Mouse (Mus musculus): ENCODE measurements around the gene Nsd1. TPM values are rescaled to one million over a fixed set of nuclear protein-coding genes. Genes with fewer than 3 reads are reported as not detected.

Nsd1 gene
- polyA plus RNA-seq, 1 experiment from 2014 or later: 41.3 TPM

DNA sequence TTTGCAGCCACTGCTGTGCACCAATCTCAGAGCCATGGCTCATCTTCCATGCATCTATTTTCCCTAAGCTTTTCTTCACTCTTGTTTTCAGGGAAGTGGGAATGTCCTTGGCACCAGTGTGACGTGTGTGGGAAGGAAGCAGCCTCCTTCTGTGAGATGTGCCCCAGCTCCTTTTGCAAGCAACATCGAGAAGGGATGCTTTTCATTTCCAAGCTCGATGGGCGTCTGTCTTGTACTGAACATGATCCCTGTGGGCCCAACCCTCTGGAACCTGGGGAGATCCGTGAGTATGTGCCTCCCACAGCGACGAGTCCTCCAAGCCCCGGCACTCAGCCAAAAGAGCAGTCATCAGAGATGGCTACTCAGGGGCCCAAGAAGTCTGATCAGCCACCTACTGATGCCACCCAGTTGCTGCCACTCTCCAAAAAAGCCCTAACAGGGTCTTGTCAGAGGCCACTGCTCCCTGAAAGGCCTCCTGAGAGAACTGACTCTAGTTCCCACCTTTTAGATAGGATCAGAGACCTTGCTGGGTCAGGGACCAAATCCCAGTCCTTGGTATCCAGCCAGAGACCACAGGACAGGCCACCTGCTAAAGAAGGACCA lies 102.5 kb downstream of the Nsd1 start:
- Histone ChIP-seq H3K4me3 (ENCODE audit: low read depth, low read length) (no peak overlapping the region), H3K36me3 (ENCODE audit: control insufficient read depth, insufficient read depth, low read length) (peaks cover 50% of the 10 kb centered on the region), H3K9ac (ENCODE audit: low read depth, low read length) (no peak overlapping the region), H3K27ac (ENCODE audit: low read depth, low read length) (no peak overlapping the region), H3K27me3 (replicated peaks; ENCODE audit: control insufficient read depth, insufficient read depth, low read length) (no peaks in the 10 kb centered on the region), H3K4me2 (no peak overlapping the region), H3K9me3 (ENCODE audit: control insufficient read depth, low read length) (no peaks in the 10 kb centered on the region), H3K4me1 (replicated peaks; ENCODE audit: control insufficient read depth, insufficient read depth, low read length) (no peaks in the 10 kb centered on the region)
- 90% methylated on average over 8 of the region's 8 CpGs for WGBS
- ATAC-seq (replicated peaks; ENCODE audit: low FRiP score): no peak
- no peak for DNase-seq (ENCODE audit: low spot score)

DNA sequence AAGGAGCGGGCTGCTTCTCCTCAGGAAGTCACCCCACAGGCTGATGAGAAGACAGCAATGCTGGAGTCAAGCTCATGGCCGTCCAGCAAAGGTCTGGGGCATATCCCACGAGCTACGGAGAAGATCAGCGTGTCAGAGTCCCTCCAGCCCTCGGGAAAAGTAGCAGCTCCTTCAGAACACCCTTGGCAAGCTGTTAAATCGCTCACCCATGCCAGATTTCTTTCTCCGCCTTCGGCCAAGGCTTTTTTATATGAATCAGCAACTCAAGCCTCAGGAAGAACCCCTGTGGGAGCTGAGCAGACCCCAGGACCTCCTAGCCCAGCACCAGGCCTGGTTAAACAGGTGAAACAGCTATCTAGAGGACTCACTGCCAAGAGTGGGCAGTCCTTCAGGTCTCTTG lies 103.5 kb downstream of the Nsd1 start:
- WGBS: 91% methylated on average over 9 of the region's 9 CpGs
- no peak for DNase-seq (ENCODE audit: low spot score)
- H3K36me3 ChIP-seq (ENCODE audit: control insufficient read depth, insufficient read depth, low read length): peaks cover 45% of the 10 kb centered on the region
- no peaks in the 10 kb centered on the region for H3K27me3 ChIP-seq (replicated peaks; ENCODE audit: control insufficient read depth, insufficient read depth, low read length)
- no peak overlapping the region for H3K9ac ChIP-seq (ENCODE audit: low read depth, low read length)
- no peaks in the 10 kb centered on the region for H3K4me1 ChIP-seq (replicated peaks; ENCODE audit: control insufficient read depth, insufficient read depth, low read length)
- no peak overlapping the region for H3K27ac ChIP-seq (ENCODE audit: low read depth, low read length)
- H3K9me3 ChIP-seq (ENCODE audit: control insufficient read depth, low read length): no peaks in the 10 kb centered on the region
- no peak overlapping the region for H3K4me3 ChIP-seq (ENCODE audit: low read depth, low read length)
- H3K4me2 ChIP-seq: no peak overlapping the region
- ATAC-seq (replicated peaks; ENCODE audit: low FRiP score): no peak

DNA sequence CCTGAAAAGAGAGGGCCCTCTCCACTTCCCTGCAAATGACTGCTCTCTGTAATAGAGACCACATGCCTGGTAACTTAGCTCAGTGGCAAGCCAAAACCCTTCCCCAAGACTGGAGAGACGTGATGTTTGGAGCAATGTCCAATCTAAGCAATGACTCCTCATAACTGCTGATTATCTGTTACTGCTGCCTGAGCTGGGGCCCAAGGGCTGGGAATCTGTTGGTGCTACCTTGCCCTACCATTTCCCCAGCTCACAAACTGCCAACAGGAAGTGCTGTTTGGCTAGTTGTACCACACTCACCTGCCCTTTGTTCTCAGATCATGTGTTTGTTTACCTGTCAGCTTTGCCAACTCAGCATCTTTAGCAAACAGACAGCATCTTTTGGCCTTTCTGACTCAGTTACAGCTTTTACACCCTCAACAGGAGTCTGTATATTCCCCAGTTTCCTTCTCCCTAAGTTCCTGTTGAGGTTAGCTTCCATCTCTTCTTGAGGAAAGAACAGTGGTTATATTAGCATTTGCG lies 105.4 kb downstream of the Nsd1 start:
- no peak for DNase-seq (ENCODE audit: low spot score)

DNA sequence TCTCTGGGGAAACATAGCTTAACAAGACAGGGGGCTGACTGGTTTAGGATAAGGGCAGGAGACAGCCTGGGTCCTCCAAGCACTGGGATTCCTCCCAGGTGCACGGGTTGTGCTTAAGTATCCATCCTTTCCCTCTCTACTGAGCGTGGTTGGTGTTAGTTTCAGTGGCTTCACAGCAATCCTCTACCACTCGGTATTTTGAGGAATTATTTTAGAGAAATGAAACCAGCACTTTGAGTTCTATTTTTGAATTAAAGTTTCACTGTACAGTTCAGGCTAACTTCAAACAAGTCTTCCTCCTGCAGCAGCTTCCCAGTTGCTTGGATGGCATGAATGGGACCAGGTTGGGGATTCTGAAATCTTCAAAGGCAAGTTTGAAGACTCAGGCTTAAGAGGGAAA lies 108.8 kb downstream of the Nsd1 start:
- Histone ChIP-seq H3K27ac (ENCODE audit: low read depth, low read length) (no peak overlapping the region), H3K4me3 (ENCODE audit: low read depth, low read length) (no peak overlapping the region), H3K27me3 (replicated peaks; ENCODE audit: control insufficient read depth, insufficient read depth, low read length) (no peaks in the 10 kb centered on the region), H3K9ac (ENCODE audit: low read depth, low read length) (no peak overlapping the region), H3K9me3 (ENCODE audit: control insufficient read depth, low read length) (no peaks in the 10 kb centered on the region), H3K4me1 (replicated peaks; ENCODE audit: control insufficient read depth, insufficient read depth, low read length) (peaks cover 13% of the 10 kb centered on the region), H3K4me2 (no peak overlapping the region), H3K36me3 (ENCODE audit: control insufficient read depth, insufficient read depth, low read length) (peaks cover 25% of the 10 kb centered on the region)
- WGBS: 81% methylated on average over 3 of the region's 3 CpGs
- ATAC-seq (replicated peaks; ENCODE audit: low FRiP score) (no peak), DNase-seq (ENCODE audit: low spot score) (no peak)

More for the DNA sequence above, 105.4 kb downstream of the Nsd1 start:
- Histone ChIP-seq H3K27ac (ENCODE audit: low read depth, low read length) (no peak overlapping the region), H3K4me2 (no peak overlapping the region), H3K36me3 (ENCODE audit: control insufficient read depth, insufficient read depth, low read length) (peaks cover 45% of the 10 kb centered on the region), H3K27me3 (replicated peaks; ENCODE audit: control insufficient read depth, insufficient read depth, low read length) (no peaks in the 10 kb centered on the region), H3K9me3 (ENCODE audit: control insufficient read depth, low read length) (no peaks in the 10 kb centered on the region), H3K4me1 (replicated peaks; ENCODE audit: control insufficient read depth, insufficient read depth, low read length) (no peaks in the 10 kb centered on the region; the same call in 1 of the 2 replicates), H3K9ac (ENCODE audit: low read depth, low read length) (no peak overlapping the region), H3K4me3 (ENCODE audit: low read depth, low read length) (no peak overlapping the region)
- 74% methylated on average over 2 of the region's 2 CpGs for WGBS
- ATAC-seq (replicated peaks; ENCODE audit: low FRiP score): no peak

DNA sequence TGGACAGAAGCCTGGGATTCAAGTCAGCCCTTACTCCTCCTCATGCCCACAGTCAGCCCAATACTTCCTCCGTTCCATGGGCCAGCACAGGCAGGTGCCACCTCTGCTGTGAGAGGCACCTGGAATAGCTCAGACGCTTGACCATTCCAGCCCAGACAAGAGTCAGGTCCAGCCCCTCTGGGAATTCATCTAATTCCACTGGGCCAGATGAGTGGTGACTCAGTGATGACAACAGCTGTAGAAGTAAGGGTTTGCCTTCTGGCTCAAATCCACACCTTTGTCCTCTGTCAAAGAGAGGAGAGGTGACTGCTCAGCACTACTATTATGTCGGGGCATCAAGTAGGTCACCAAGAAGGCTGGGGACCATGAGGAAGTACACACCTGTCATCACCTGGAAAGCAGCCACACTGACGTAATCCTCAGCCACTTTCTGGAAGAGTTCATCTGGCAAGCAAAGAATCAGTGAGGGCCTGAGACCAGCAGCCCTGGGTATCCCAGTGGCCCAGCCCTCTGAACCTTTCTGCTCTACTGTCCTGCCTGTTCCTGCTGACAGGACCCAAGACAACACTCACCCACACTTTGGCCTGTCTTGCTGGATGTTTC lies 110.5 kb downstream of the Nsd1 start, which contains the start of gene Prelid1:
Prelid1 (plus strand) TSS at position 570 of the 603 bp plus-strand sequence.
- Histone ChIP-seq H3K27me3 (replicated peaks; ENCODE audit: control insufficient read depth, insufficient read depth, low read length) (no peaks in the 10 kb centered on the region), H3K4me3 (ENCODE audit: low read depth, low read length) (peak within 1 kb of the TSS; percentile 94), H3K9me3 (ENCODE audit: control insufficient read depth, low read length) (no peaks in the 10 kb centered on the region), H3K9ac (ENCODE audit: low read depth, low read length) (peak within 1 kb of the TSS; percentile 97), H3K27ac (ENCODE audit: low read depth, low read length) (peak within 1 kb of the TSS; percentile 72), H3K36me3 (ENCODE audit: control insufficient read depth, insufficient read depth, low read length) (peaks cover 31% of the 10 kb centered on the region), H3K4me1 (replicated peaks; ENCODE audit: control insufficient read depth, insufficient read depth, low read length) (peaks cover 18% of the 10 kb centered on the region), H3K4me2 (peak within 1 kb of the TSS; percentile 99)
- DNase-seq (ENCODE audit: low spot score) (no peak), ATAC-seq (replicated peaks; ENCODE audit: low FRiP score) (no peak)
- WGBS: 79% methylated on average over 4 of the region's 4 CpGs

DNA sequence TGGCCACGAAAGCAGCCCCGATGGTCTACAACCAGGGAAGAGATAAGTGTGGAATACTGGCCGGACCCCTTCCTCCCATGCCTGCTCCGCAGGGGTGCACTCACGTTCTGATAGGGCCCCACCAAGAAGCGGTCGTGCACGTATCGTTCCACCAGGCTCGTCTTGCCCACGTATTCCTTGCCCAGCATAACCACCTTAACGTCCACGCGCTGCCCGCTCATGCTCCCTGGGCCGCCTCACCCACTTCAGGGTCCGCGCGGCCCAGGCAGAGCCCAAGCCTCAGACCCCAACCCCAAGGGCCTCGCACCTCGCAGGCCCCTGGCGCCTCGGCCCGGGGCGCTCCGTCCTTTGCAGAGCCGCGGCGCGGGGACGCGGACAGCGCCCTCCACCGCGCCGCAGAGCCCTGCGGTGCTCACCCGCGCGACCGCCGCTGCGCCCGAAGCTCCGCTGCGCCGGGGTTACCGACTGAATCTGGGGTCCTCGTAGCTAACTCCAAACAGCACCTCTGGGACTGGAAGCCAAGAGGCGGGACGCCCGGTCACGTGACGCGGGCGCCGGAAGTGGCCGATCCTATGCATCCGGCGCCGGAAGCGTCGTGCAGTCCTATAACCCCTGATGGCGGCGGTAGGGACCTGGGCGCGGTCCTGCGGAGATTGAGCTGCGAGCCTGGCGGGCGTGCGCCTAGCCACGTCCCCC lies 112.0 kb downstream of the Nsd1 start, which contains the start of gene Rab24:
Rab24 (minus strand) TSS at position 513 of the 696 bp plus-strand sequence.
- H3K4me3 ChIP-seq (ENCODE audit: low read depth, low read length): peak within 1 kb of the TSS; percentile 94
- H3K27me3 ChIP-seq (replicated peaks; ENCODE audit: control insufficient read depth, insufficient read depth, low read length): no peaks in the 10 kb centered on the region
- peak; percentile 86 for DNase-seq (ENCODE audit: low spot score)
- peak within 1 kb of the TSS; percentile 72 for H3K27ac ChIP-seq (ENCODE audit: low read depth, low read length)
- H3K9ac ChIP-seq (ENCODE audit: low read depth, low read length): peak within 1 kb of the TSS; percentile 97
- WGBS: under 1% methylated on average over 72 of the region's 73 CpGs
- no peaks in the 10 kb centered on the region for H3K9me3 ChIP-seq (ENCODE audit: control insufficient read depth, low read length)
- peak; percentile 93 for ATAC-seq (replicated peaks; ENCODE audit: low FRiP score)
- H3K36me3 ChIP-seq (ENCODE audit: control insufficient read depth, insufficient read depth, low read length): peaks cover 40% of the 10 kb centered on the region
- peak within 1 kb of the TSS; percentile 99 for H3K4me2 ChIP-seq
- H3K4me1 ChIP-seq (replicated peaks; ENCODE audit: control insufficient read depth, insufficient read depth, low read length): peaks cover 18% of the 10 kb centered on the region

DNA sequence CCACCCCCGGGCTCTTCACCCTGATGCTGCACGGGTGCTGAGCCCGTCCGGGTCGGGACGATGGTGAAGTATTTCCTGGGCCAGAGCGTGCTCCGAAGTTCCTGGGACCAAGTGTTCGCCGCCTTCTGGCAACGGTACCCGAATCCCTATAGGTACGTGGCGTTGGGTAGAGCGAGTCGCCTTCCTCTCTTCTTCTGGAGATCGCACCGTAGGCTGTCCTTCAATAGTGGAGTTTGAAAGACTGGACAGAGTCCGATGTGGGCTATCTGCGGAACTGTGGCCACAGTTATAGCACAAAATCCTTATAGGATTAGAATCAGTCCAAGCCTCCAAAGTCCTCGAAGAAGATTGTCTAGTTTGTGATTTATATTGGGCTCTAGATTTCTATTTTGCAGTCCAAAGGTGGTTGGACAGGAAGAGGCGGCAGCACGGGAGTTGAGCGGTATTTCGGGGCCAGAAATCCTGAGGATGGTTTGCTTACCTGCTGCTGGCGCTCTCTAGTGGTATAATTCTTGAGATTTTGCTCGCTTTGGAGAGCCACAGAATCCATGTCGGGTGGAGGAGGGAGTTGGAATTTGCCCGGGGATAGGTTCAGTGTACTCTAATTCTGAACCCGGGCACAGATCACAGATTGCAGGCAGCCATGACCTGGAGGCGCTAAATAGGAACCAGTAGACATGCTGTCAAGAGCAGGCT lies 112.7 kb downstream of the Nsd1 start:
- peaks cover 40% of the 10 kb centered on the region for H3K36me3 ChIP-seq (ENCODE audit: control insufficient read depth, insufficient read depth, low read length)
- peak overlapping the region; percentile 99 for H3K4me2 ChIP-seq
- H3K4me1 ChIP-seq (replicated peaks; ENCODE audit: control insufficient read depth, insufficient read depth, low read length): peaks cover 18% of the 10 kb centered on the region
- H3K27ac ChIP-seq (ENCODE audit: low read depth, low read length): peak overlapping the region; percentile 72
- DNase-seq (ENCODE audit: low spot score) (no peak), ATAC-seq (replicated peaks; ENCODE audit: low FRiP score) (peak; percentile 19; the same call in 1 of the 2 replicates)
- H3K9ac ChIP-seq (ENCODE audit: low read depth, low read length): peak overlapping the region; percentile 97
- no peaks in the 10 kb centered on the region for H3K27me3 ChIP-seq (replicated peaks; ENCODE audit: control insufficient read depth, insufficient read depth, low read length)
- 1% methylated on average over 31 of the region's 31 CpGs for WGBS
- peak overlapping the region; percentile 94 for H3K4me3 ChIP-seq (ENCODE audit: low read depth, low read length)
- no peaks in the 10 kb centered on the region for H3K9me3 ChIP-seq (ENCODE audit: control insufficient read depth, low read length)

DNA sequence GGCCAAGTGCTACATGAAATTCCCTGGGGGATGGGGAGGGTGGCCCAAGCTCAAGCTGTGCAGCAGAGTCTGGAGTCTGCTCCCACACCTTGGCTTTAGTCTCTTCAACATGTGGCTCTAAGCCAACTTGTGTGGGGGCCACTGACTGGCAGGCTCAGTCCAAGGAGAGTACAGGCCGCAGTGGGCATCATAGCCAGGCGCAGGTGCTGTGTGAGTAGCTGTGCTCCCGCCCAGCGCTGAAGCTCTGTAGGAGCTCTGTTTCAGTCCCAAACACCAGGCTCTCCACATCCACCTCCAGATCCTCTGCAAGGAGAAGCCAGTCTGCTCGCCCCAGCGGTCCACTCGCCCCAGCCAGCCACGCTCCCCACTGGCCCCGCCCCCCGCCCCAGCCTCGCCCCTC lies 116.0 kb downstream of the Nsd1 start:
- H3K27me3 ChIP-seq (replicated peaks; ENCODE audit: control insufficient read depth, insufficient read depth, low read length): no peaks in the 10 kb centered on the region
- no peak overlapping the region for H3K4me2 ChIP-seq
- H3K9ac ChIP-seq (ENCODE audit: low read depth, low read length): no peak overlapping the region
- H3K36me3 ChIP-seq (ENCODE audit: control insufficient read depth, insufficient read depth, low read length): peaks cover 29% of the 10 kb centered on the region
- no peaks in the 10 kb centered on the region for H3K9me3 ChIP-seq (ENCODE audit: control insufficient read depth, low read length)
- H3K4me3 ChIP-seq (ENCODE audit: low read depth, low read length): no peak overlapping the region
- H3K4me1 ChIP-seq (replicated peaks; ENCODE audit: control insufficient read depth, insufficient read depth, low read length): peaks cover 29% of the 10 kb centered on the region
- ATAC-seq (replicated peaks; ENCODE audit: low FRiP score) (no peak), DNase-seq (ENCODE audit: low spot score) (no peak)
- WGBS: 82% methylated on average over 11 of the region's 11 CpGs
- no peak overlapping the region for H3K27ac ChIP-seq (ENCODE audit: low read depth, low read length)

All from liver, embryonic 11.5 days (tissue).